40 mouse cellular contexts compared by ENCODE assay signal in the genomic region with DNA sequence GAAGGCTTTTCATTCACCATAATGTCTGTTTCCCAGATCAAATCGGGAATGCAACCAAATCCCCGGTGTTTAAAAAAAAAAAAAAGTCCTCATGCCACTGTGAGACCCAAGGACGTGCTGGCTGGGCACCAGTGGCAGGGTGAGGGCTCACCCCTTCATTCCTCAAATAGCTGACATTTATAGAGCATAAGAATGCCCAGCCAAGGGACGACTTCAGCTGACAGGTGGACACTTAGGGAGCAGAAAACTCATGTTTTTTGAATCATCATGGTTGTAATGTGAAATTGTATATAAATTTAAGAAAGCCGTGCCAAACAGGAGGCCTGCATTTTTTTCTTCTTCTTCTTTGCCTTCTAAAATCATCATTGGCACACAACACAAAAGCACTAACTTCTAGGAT. TPM values are rescaled to one million over a fixed set of nuclear protein-coding genes. Genes with fewer than 3 reads are reported as not detected.
A peak's percentile ranks its signal among the peaks of the same experiment; 100 is the strongest.
DNase-seq lines count a peak whose midpoint lies in the region; ATAC-seq and TF ChIP-seq lines count a peak whose summit lies in the region.
"Had no signal": no experiment of that assay in that cellular context is flagged by ENCODE, and none has a peak within 500 bp of the region (broad histone marks: within the 10 kb centered on the region; RNA-seq: fewer than 3 reads in every experiment).

No protein-coding gene starts in this region.

- no peaks in the 10 kb centered on the region for H3K36me3 ChIP-seq in heart, postnatal 0 days (replicated peaks; ENCODE audit: control insufficient read depth, insufficient read depth, low read length)
- H3K36me3 ChIP-seq in heart, embryonic 11.5 days (ENCODE audit: control insufficient read depth, insufficient read depth, low read length), result no peaks in the 10 kb centered on the region
- no peaks in the 10 kb centered on the region for H3K36me3 ChIP-seq in myocyte (ENCODE audit: control insufficient read depth, insufficient read depth)
- H3K36me3 ChIP-seq: embryonic facial prominence, embryonic 13.5 days; forebrain, embryonic 12.5 days; heart, embryonic 10.5 days; hindbrain, embryonic 10.5 days; hindbrain, embryonic 15.5 days; limb, embryonic 12.5 days; lung, embryonic 15.5 days; neural tube, embryonic 12.5 days had no signal

- H3K79me2 ChIP-seq in myocyte (ENCODE audit: control insufficient read depth, insufficient read depth), result no peaks in the 10 kb centered on the region

- no peak overlapping the region for H3K4me3 ChIP-seq in heart, postnatal 0 days (ENCODE audit: low read depth, low read length)
- no peak overlapping the region for H3K4me3 ChIP-seq in heart, embryonic 11.5 days (ENCODE audit: low read depth, low read length)
- H3K4me3 ChIP-seq in myocyte, result no peak overlapping the region
- H3K4me3 ChIP-seq: embryonic facial prominence, embryonic 13.5 days; erythroblast, embryonic 14.5 days; forebrain, embryonic 12.5 days; heart, embryonic 10.5 days; hindbrain, embryonic 10.5 days; hindbrain, embryonic 15.5 days; limb, embryonic 12.5 days; lung, embryonic 15.5 days; neural tube, embryonic 12.5 days had no signal

- H3K9me3 ChIP-seq in heart, postnatal 0 days (replicated peaks; ENCODE audit: control insufficient read depth, low read length), result no peaks in the 10 kb centered on the region
- H3K9me3 ChIP-seq in heart, embryonic 11.5 days (replicated peaks; ENCODE audit: control insufficient read depth, low read length), result no peaks in the 10 kb centered on the region
- H3K9me3 ChIP-seq: embryonic facial prominence, embryonic 13.5 days; forebrain, embryonic 12.5 days; heart, embryonic 10.5 days; hindbrain, embryonic 10.5 days; hindbrain, embryonic 15.5 days; limb, embryonic 12.5 days; lung, embryonic 15.5 days; neural tube, embryonic 12.5 days had no signal

- peak; percentile 71 for ATAC-seq in heart, postnatal 0 days (ENCODE audit: insufficient read depth, low read depth)
- no peak for ATAC-seq in heart, embryonic 11.5 days (replicated peaks; ENCODE audit: insufficient number of reproducible peaks, low FRiP score, low TSS enrichment)
- peak; percentile 61 for ATAC-seq in Patski
- ATAC-seq: activated CD4-positive, CD25-positive, alpha-beta regulatory T cell, adult 4 months; CD4-positive, CD25-positive, alpha-beta regulatory T cell, adult 4 months; inflammation-experienced regulatory T-cells, adult 6 months; midbrain, embryonic 16.5 days had no signal

- DNase-seq in adrenal gland, adult (ENCODE audit: inconsistent age in 2 of 2, low spot score in 1 of 2), result peak; percentile 28 to 64
- DNase-seq in adrenal gland, postnatal 4 days (ENCODE audit: low spot score in 2 of 2), result no peak
- no peak for DNase-seq in heart, postnatal 0 days (ENCODE audit: low spot score)
- DNase-seq in Patski (ENCODE audit: low read depth, low spot score), result no peak
- DNase-seq in kidney, adult 11 months, result no peak
- no peak for DNase-seq in frontal cortex, postnatal 25 days (ENCODE audit: low spot score in 2 of 2)
- DNase-seq: cerebellum, adult 11 months; cerebellum, adult 9-10 months; embryo, embryonic 11 days; gastrocnemius, postnatal 25 days; heart, postnatal 14 days; kidney, adult 8-10 months; layer of hippocampus, postnatal 36 days; lung, postnatal 36 days; right cerebral cortex, adult 18-20 months; right cerebral cortex, postnatal 4 days; thymus, adult 2 months; thymus, postnatal 36 days had no signal

- no peak for TF ChIP-seq POLR2A in myocyte (IDR thresholded peaks at IDR 0.05; ENCODE audit: insufficient read length, low read depth)

- no peak overlapping the region for H3K4me2 ChIP-seq in heart, postnatal 0 days (ENCODE audit: low read depth, low read length)
- H3K4me2 ChIP-seq in heart, embryonic 11.5 days, result no peak overlapping the region
- H3K4me2 ChIP-seq in myocyte (ENCODE audit: low read depth), result peak overlapping the region; percentile 10
- H3K4me2 ChIP-seq: embryonic facial prominence, embryonic 13.5 days; forebrain, embryonic 12.5 days; hindbrain, embryonic 15.5 days; limb, embryonic 12.5 days; liver, embryonic 11.5 days; lung, embryonic 15.5 days; midbrain, embryonic 11.5 days; neural tube, embryonic 12.5 days had no signal

- CTCF ChIA-PET in Patski (lab: Charles Lee), result interaction anchor here (1.4 to 2.0 kb wide), 3 partner anchors 12 to 39 kb away, joined by 6 to 7 read pairs (median 6); a partner anchor contains a TSS

- no peak for TF ChIP-seq CTCF in heart, postnatal 0 days (IDR thresholded peaks at IDR 0.05; ENCODE audit: low read depth)
- no peak for TF ChIP-seq CTCF in Patski (IDR thresholded peaks at IDR 0.05)

- in situ Hi-C loops in Patski (cut with MboI; ENCODE audit: low pct_unique_long_range_greater_than_20kb), result no loop called here

- no peak overlapping the region; the same call in 1 of the 2 replicates for H3K27ac ChIP-seq in heart, postnatal 0 days (ENCODE audit: low read depth)
- H3K27ac ChIP-seq in heart, embryonic 11.5 days (ENCODE audit: low read depth, low read length), result no peak overlapping the region
- H3K27ac ChIP-seq: embryonic facial prominence, embryonic 13.5 days; forebrain, embryonic 12.5 days; heart, embryonic 10.5 days; hindbrain, embryonic 10.5 days; hindbrain, embryonic 15.5 days; kidney, postnatal 0 days; limb, embryonic 12.5 days; lung, embryonic 15.5 days; neural tube, embryonic 12.5 days had no signal

- POLR2A ChIA-PET in Patski (lab: Charles Lee), result interaction anchor here (0.7 to 1.2 kb wide), 2 partner anchors 14 to 76 kb away, joined by 4 to 5 read pairs; no protein-coding TSS in a partner anchor

- no peak for TF ChIP-seq EP300 in heart, postnatal 0 days (IDR thresholded peaks at IDR 0.05; ENCODE audit: low read depth)

- H3ac ChIP-seq in myocyte (ENCODE audit: control insufficient read depth, insufficient read length), result no peak overlapping the region

- WGBS in heart, postnatal 0 days, result 50% methylated on average over 5 of the region's 5 CpGs
- WGBS in heart, embryonic 11.5 days (ENCODE audit: insufficient replicate concordance), result 70% methylated on average over 5 of the region's 5 CpGs

- H3K4me1 ChIP-seq in heart, postnatal 0 days (ENCODE audit: control insufficient read depth, insufficient read depth), result peaks cover 11% of the 10 kb centered on the region; the same call in 1 of the 2 replicates
- H3K4me1 ChIP-seq in heart, embryonic 11.5 days (ENCODE audit: control insufficient read depth, insufficient read depth, low read length), result no peaks in the 10 kb centered on the region
- H3K4me1 ChIP-seq: forebrain, embryonic 12.5 days; heart, embryonic 10.5 days; hindbrain, embryonic 10.5 days; hindbrain, embryonic 15.5 days; limb, embryonic 12.5 days; lung, embryonic 15.5 days; neural tube, embryonic 12.5 days had no signal

- H3K9ac ChIP-seq in heart, postnatal 0 days (replicated peaks; ENCODE audit: low read depth, low read length), result no peak overlapping the region
- no peak overlapping the region for H3K9ac ChIP-seq in heart, embryonic 11.5 days (ENCODE audit: low read depth, low read length)
- H3K9ac ChIP-seq: embryonic facial prominence, embryonic 13.5 days; forebrain, embryonic 12.5 days; hindbrain, embryonic 15.5 days; limb, embryonic 12.5 days; lung, embryonic 15.5 days; neural tube, embryonic 12.5 days had no signal

- no peaks in the 10 kb centered on the region for H3K27me3 ChIP-seq in heart, postnatal 0 days (ENCODE audit: control insufficient read depth, insufficient read depth, low read length)
- H3K27me3 ChIP-seq in heart, embryonic 11.5 days (ENCODE audit: control insufficient read depth, insufficient read depth, low read length), result no peaks in the 10 kb centered on the region
- H3K27me3 ChIP-seq in Patski (no peaks in the 10 kb centered on the region), myocyte (ENCODE audit: control insufficient read depth, insufficient read depth, insufficient read length) (no peaks in the 10 kb centered on the region)
- H3K27me3 ChIP-seq: embryonic facial prominence, embryonic 13.5 days; forebrain, embryonic 12.5 days; hindbrain, embryonic 15.5 days; limb, embryonic 12.5 days; lung, embryonic 15.5 days; neural tube, embryonic 12.5 days had no signal

TF ChIP-seq in myocyte, 11 proteins besides CTCF, POLR2A, EP300 and RAD21 (continues in another document):
- no peak for TF ChIP-seq POLR2AphosphoS2 (IDR thresholded peaks at IDR 0.05; ENCODE audit: insufficient read length, low read depth)
- no peak for TF ChIP-seq E2F4 (IDR thresholded peaks at IDR 0.05; ENCODE audit: insufficient read depth)
- no peak for TF ChIP-seq MAX (IDR thresholded peaks at IDR 0.05; ENCODE audit: low read depth)
- no peak for TF ChIP-seq REST (IDR thresholded peaks at IDR 0.05; ENCODE audit: insufficient read depth, insufficient read length)
- TF ChIP-seq MYOD1 (IDR thresholded peaks at IDR 0.05; ENCODE audit: control insufficient read depth in 1 of 3, insufficient read length in 2 of 3, low read depth in 2 of 3), result peak; percentile 5 to 71 (median 51)

RNA-seq across cellular contexts. Expression of a gene that starts 37.9 kb away (rescaled TPM):
- total RNA-seq in adrenal gland, postnatal 4 days (2021), result under 1 TPM in 1 of 2 experiments, not detected in 1; 0.17 TPM
- 0.11 and 1.4 TPM in 2 replicates for total RNA-seq in heart, postnatal 0 days (2014; rRNA removed; ENCODE audit: low replicate concordance)
- 0.41 and 0.64 TPM in 2 replicates for polyA plus RNA-seq in heart, postnatal 0 days (2015; fragmentation: Nextera tagmentation; extraction: Ambion mirVana)
- polyA plus RNA-seq in heart, embryonic 11.5 days (2014; fragmentation: Nextera tagmentation; extraction: Ambion mirVana), result 0.89 TPM in 1 of 2 replicates, not detected in the other
- polyA plus RNA-seq in Patski (2021), result 0.06 TPM
- polyA plus RNA-seq in myocyte (2012; fragmentation: generic; extraction: Trizol), result 0.24 TPM
- total RNA-seq: left cerebral cortex, postnatal 14 days; megakaryocyte, adult 5-6 weeks had no signal
- polyA plus RNA-seq: activated CD4-positive, CD25-positive, alpha-beta regulatory T cell, adult 4 months; CD4-positive, CD25-positive, alpha-beta regulatory T cell, adult 4 months; embryonic facial prominence, embryonic 13.5 days; erythroblast, embryonic 14.5 days; forebrain, embryonic 12.5 days; heart, embryonic 10.5 days; hindbrain, embryonic 10.5 days; inflammation-experienced regulatory T-cells, adult 6 months; liver, embryonic 11.5 days; liver, embryonic 16.5 days; midbrain, embryonic 11.5 days; neural tube, embryonic 12.5 days; spleen, adult 2 months; thymus, adult 2 months had no signal

RNA-seq across cellular contexts. Expression of a gene that starts 38.2 kb away (rescaled TPM):
- 10 to 100 TPM in 1 of 2 experiments, 1 to 10 TPM in 1; 6.6 to 12.5 TPM for total RNA-seq in adrenal gland, postnatal 4 days (2021)
- total RNA-seq in heart, postnatal 0 days (2014; rRNA removed; ENCODE audit: low replicate concordance), result 3.7 TPM in 2 replicates
- polyA plus RNA-seq in heart, postnatal 0 days (2015; fragmentation: Nextera tagmentation; extraction: Ambion mirVana), result 5.3 and 5.4 TPM in 2 replicates
- polyA plus RNA-seq in heart, embryonic 11.5 days (2014; fragmentation: Nextera tagmentation; extraction: Ambion mirVana), result 10.8 and 15.9 TPM in 2 replicates
- 17.0 TPM for polyA plus RNA-seq in Patski (2021)
- 6.3 TPM for polyA plus RNA-seq in myocyte (2012; fragmentation: generic; extraction: Trizol)

RNA-seq across cellular contexts. Expression of a gene that starts 39.7 kb away (rescaled TPM):
- 10 to 100 TPM; 11.7 to 21.3 TPM for total RNA-seq in adrenal gland, postnatal 4 days (2021)
- total RNA-seq in heart, postnatal 0 days (2014; rRNA removed; ENCODE audit: low replicate concordance), result 1.5 and 3.9 TPM in 2 replicates
- polyA plus RNA-seq in heart, postnatal 0 days (2015; fragmentation: Nextera tagmentation; extraction: Ambion mirVana), result 5.9 and 6.2 TPM in 2 replicates
- 8.0 and 8.7 TPM in 2 replicates for polyA plus RNA-seq in heart, embryonic 11.5 days (2014; fragmentation: Nextera tagmentation; extraction: Ambion mirVana)
- 7.9 TPM for polyA plus RNA-seq in Patski (2021)
- 4.1 TPM for polyA plus RNA-seq in myocyte (2012; fragmentation: generic; extraction: Trizol)

RNA-seq across cellular contexts. Expression of a gene that starts 40.2 kb away (rescaled TPM):
- total RNA-seq in adrenal gland, postnatal 4 days (2021), result 1 to 10 TPM; 1.7 to 2.9 TPM
- 30.8 and 32.5 TPM in 2 replicates for total RNA-seq in heart, postnatal 0 days (2014; rRNA removed; ENCODE audit: low replicate concordance)
- 12.2 and 13.3 TPM in 2 replicates for polyA plus RNA-seq in heart, postnatal 0 days (2015; fragmentation: Nextera tagmentation; extraction: Ambion mirVana)
- polyA plus RNA-seq in heart, embryonic 11.5 days (2014; fragmentation: Nextera tagmentation; extraction: Ambion mirVana), result 6.3 and 8.3 TPM in 2 replicates
- polyA plus RNA-seq in Patski (2021) (0.67 TPM), myocyte (2012; fragmentation: generic; extraction: Trizol) (22.3 TPM)
- total RNA-seq: megakaryocyte, adult 5-6 weeks had no signal
- polyA plus RNA-seq: activated CD4-positive, CD25-positive, alpha-beta regulatory T cell, adult 4 months; CD4-positive, CD25-positive, alpha-beta regulatory T cell, adult 4 months; erythroblast, embryonic 14.5 days; inflammation-experienced regulatory T-cells, adult 6 months had no signal

Comparison
In these comparisons a context has a peak if more than half of its experiments do, and no peak if none do; other contexts are left out.
1. DNase-seq: peak in adrenal gland, adult (2 of 2); none in adrenal gland, postnatal 4 days (0 of 2), heart, postnatal 0 days (single experiment), Patski (single experiment), kidney, adult 11 months (single experiment) and frontal cortex, postnatal 25 days (0 of 2).